Mouse (Mus musculus) stomach, postnatal 0 days (tissue): Measurements from ENCODE around the gene Nub1.

Source experiments
- CTCF ChIP-seq: IDR thresholded peaks from 2 replicates; pipeline ENCODE4 v1.5.1; 2016; ENCODE audit warnings: antibody characterized with exemption, low read depth, mild to moderate bottlenecking, moderate library complexity
- EP300 ChIP-seq: optimal IDR thresholded peaks from 2 replicates; pipeline ENCODE3; 2016; ENCODE audit warnings: antibody characterized with exemption

DNA sequence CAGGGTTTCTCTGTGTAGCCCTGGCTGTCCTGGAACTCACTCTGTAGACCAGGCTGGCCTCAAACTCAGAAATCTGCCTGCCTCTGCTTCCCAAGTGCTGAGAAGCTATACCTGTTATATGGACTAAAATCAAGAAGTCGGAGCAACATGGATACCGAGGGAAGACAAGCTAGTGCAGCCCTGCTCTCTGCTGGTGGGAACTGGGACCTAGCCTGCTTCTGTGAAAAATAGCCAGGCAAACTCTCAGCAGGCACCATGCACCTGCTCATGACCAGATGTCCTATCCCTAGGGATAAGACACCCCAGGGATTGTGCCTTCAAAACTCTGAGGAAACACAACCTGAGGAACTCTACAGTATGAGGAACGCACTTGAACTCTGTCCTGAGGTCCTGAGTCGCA is 48.3 kb upstream of the Nub1 start:
- TF ChIP-seq CTCF: peak; percentile 53
- TF ChIP-seq EP300: no peak
